Mouse (Mus musculus): ENCODE data around the gene Tbxa2r.

DNA sequence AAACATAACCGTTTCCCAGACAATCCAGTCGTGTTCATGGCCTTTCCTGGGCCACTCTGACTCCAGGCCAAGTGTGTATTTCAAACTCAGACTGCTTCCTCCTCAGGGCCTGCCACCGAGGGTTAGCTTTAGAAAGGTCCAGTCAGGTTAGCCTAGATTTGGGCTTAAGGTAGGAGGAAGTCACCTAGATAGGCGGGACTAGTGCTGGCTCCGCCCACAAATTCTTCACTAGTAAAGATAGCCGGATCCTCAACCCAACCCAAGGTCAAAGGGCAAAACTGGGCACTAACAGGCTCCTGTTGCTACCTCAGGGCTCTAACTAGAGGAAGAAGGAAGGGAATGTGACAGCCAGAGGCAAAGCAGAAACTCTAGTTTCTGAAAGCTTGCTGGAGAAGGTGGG is 41.9 kb upstream of the Tbxa2r start:
- TF ChIP-seq POLR2A (IDR thresholded peaks at IDR 0.05; ENCODE audit: control insufficient read depth, low read depth, low read length): no peak
- no peak for TF ChIP-seq CTCF (IDR thresholded peaks at IDR 0.05; ENCODE audit: control insufficient read depth, insufficient read depth, insufficient replicate concordance, low read depth, low read length)
